Mouse (Mus musculus): Measurements from ENCODE around the gene Zfp710.
A peak's percentile ranks its signal among the peaks of the same experiment; 100 is the strongest.
"Not testable (repeated sequence)": the region's sequence is repeated elsewhere in the genome, so short reads cannot be mapped to it uniquely, and the experiment has no call there.

Zfp710 gene

DNA sequence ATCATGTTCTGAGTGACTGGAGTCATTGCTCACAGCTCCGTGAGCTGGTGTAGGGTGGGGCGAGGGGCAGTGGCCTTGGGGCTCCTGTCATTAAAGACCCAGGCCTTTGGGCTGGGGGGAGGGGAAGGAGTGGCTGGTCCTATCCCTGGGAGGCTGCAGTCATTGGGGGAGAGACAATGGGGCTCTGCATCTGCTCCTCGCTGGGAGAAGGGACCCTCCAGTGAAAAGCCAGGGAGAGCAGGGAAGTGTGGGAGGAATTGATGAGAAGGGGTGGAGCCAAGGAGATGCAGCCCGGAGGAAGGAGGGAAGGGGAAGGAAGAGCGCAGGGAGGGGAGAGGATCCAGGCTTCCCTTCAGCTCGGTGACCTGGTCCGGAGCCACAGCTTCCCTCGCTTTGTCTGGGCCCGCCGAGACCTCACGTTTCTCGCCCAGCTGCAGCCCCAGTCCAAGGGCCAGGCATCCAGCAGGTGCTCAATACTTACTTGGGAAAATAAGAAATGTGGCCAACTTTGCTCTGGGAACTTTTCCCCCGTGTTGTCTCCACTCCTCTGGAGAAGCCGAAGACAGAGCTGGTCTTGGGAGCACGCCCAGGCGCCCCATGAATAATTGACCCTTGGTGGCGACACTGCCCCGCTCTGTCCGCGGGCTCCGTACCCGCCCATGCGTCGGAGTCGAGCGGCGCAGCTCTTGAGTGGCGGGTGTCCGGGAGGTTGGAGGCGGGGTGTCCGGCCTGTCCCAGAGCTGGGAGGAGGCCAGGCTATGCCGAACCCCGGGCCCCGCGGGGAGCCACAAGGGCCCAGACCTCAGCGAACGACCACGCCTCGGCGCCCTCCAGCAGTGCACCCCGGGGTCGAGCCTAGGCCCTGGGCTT is at the start of gene Zfp710:
TSS of gene Zfp710 (plus strand) at position 294 of the 870 bp plus-strand sequence.
- peak; percentile 84 for DNase-seq (ENCODE audit: low read depth, low spot score)

DNA sequence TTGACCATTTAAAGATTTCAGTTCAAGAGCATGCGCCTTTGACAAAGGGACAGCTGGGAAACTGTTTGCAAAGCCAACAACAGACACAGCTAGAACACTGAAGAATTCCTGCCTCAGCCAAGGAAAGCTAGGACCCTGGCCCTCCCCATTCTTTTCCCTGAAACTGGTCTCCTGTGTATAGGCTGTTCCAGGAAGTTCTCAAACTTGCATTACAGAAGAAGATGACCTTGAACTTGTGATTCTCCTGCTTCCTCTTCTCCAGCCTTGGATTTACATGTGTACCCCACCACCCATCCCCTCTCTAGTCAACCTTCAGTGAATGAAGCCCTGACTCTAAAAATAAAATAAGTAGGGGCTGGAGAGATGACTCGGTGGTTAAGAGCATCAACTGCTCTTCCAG is 49.3 kb upstream of the Zfp710 start:
- DNase-seq (ENCODE audit: low read depth, low spot score) = no peak

DNA sequence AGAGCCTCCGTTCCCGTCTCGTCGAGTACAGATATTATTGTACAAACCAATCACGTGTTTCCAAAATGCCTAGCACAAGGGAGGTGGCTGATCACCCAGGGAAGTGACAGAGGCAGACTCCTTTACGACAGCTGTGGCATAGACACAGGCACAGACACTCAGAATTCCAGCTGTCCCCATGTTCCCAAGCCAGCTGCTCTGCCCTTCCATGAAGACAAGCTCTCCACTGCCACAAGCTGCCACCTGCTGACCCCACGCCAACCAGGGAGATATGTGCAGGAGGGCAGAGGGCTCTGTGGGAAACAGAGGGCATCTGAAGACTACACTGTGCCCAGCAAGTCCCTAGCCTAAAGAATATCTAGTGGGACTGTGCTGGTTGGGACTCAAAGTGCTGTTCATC is 37.9 kb upstream of the Zfp710 start:
- DNase-seq (ENCODE audit: low read depth, low spot score) = no peak

DNA sequence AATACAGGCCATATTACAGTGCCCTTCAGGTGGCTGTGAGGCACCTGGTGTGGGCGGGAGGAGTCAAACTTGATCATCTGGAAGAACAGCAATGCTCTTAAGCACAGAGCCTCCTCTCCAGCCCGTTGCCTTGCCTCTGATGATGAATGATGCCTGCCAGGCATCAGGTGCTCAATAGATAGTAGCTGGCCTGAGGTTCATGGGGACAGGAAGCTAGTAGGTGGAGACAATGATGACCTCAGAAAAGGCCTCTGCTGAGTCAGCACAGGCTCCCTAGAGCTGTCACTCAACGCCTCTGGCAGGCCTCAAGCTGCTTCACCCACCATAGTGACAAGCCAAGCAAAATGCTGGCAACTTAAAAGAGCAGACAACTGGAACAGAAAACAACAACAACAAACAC is 36.9 kb upstream of the Zfp710 start:
- DNase-seq (ENCODE audit: low read depth, low spot score) = no peak

DNA sequence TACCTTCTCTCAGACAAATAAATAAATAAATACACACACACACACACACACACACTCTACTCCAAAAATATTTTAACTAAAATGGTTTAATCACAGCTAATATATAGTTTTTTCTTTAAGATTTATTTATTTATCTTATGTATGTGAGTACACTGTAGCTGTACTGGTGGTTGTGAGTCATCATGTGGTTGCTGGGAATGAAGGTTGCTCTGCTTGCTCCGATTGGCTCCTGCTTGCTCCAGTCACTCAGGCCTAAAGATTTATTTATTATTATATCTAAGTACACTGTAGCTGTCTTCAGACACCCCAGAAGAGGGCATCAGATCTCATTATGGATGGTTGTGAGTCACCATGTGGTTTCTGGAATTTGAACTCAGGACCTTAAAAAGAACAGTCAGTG is 36.1 kb upstream of the Zfp710 start:
- not testable (repeated sequence) for DNase-seq (ENCODE audit: low read depth, low spot score)

DNA sequence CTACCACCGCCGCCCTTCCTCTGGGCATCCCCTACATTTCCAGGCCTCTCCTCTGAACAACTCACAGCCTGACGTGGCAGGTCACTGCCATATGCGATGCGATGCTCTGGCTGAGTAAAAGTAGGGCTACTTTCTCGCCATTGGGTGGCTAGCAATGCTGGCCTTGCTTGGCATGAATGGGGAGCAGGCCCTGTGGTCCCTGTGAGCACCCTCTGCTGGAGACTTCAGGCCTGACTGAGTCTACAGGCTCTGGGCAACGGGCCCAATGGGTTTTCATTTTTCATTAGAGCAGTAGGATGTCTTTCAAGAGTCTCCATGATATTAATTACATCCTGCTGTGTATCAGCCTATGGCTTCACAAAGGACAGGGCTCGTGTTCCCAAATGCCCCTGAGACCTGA is 30.1 kb upstream of the Zfp710 start:
- DNase-seq (ENCODE audit: low read depth, low spot score) = no peak

DNA sequence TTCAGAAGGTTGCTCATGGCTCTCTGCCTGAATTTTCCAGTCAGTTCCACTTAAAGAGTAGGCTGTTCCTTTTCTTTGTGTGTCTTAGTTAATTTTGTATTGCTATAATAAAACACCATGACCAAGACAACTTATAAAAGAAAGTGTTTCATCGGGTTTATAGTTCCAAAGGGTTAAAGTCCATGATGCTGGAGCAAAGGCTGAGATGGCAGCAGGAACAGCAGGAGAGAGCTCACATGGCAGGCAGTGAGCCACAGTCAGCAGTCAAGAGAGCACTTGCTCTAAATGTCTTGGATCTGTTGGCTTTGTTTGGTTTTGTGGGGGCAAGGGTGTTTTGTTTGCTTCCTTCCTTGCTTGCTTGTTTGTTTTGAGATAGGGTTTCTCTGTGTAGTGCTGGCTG is 26.9 kb upstream of the Zfp710 start:
- DNase-seq (ENCODE audit: low read depth, low spot score) = no peak

DNA sequence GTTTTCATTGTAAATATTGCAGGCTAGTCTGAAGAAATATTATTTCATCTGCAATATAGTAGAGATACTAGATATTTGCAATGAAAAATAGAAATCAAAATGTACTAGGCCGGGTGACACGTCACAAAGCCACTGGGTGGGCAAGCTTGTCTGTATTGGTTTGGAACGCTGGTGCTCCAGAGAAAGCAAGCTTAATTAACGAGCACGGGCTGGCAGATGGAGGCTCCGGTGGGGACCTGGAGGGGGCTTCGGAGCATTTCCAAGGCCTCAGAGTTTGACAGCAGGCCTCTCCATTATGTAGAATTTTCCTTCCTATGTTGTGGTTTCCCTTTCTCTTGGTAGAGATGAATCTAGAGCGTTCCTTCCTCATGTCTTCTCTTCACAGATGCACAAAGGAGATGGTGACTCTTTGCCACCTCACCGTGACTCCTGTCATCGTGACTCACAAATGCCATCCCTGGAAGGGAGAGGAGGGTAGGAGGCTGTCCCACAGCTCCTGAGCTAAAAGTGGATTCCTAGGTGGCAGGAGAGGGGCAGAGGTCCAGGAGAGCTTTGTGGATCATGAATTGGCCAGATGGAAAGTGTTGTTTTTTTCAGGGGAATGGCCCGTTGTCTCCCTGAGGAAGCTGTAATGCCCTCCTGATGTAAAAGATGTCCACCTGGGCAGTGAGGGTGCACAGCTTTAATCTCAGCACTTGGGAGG is 22.1 kb upstream of the Zfp710 start:
- DNase-seq (ENCODE audit: low read depth, low spot score) = no peak

DNA sequence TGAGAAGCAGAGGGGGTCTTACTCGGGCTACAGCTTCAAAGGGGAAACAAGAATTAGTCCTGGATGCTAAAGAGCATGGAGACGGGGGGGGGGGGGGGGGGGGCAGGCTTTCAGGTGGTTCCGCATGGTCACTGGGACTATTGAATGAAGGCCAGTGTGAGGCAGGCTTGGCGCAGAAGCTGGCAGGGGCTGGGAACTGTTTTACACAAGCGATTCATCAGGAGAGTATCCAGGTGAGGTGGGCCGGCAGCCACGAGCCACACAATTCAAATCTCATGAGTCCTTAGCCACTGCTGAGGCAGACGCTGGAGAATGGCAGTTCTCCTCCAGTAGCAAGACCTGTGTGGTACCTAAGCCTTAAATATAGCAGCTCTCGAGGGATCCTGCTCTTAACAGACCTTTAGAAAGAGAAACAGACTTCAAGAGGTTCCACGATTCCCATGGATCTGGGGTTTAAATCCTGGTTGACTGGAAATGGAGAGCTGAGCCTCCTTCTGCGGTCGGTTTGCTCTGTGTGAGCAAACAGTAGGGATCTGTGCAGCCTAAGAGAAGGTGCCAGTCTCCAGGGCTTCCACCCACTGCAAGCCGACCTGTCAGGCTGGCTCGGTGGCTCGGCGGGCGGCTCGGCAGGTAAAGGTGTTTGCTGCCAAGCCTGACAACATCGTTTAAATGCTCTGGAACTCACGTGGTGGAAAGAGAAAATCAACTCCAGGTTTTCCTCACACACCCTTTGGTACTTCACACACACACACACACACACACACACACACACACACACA is 19.6 kb upstream of the Zfp710 start:
- no peak for DNase-seq (ENCODE audit: low read depth, low spot score)

DNA sequence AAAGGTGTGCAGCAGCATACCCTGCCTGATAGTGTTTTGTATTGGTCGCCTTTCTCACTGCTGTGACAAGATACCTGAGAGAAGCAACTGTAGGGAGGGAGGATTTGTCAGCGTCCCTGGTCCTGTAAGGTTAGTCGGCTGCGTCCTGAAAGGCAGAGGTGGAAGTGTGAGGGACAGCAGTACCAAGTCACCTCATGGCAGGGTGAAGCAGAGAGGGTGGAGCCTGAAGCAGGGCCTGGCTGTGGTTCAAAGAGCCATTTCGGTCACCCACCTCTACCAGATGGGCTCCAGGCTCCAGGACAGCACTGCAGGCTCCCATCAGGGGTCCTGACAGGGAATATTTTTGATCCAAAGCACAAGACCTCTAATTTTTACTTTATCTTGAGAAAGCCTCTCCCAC is 13.9 kb upstream of the Zfp710 start:
- no peak for DNase-seq (ENCODE audit: low read depth, low spot score)

DNA sequence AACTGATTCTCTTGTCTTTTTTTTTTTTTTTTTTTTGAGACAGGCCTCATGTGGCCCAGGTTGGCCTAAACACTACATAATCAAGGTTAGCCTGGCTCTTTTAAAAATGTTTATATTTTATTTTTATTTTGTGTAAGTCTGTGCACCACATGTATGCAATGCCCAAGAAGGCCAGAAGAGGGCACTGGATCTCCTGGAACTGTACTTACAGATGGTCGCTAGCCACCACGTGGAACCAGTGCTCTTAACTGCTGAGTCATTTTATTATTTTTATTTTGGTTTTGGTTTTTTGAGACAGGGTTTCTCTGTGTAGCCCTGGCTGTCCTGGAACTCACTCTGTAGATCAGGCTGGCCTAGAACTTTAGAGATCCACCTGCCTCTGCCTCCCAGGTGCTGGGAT is 13.1 kb upstream of the Zfp710 start:
- no peak for DNase-seq (ENCODE audit: low read depth, low spot score)

DNA sequence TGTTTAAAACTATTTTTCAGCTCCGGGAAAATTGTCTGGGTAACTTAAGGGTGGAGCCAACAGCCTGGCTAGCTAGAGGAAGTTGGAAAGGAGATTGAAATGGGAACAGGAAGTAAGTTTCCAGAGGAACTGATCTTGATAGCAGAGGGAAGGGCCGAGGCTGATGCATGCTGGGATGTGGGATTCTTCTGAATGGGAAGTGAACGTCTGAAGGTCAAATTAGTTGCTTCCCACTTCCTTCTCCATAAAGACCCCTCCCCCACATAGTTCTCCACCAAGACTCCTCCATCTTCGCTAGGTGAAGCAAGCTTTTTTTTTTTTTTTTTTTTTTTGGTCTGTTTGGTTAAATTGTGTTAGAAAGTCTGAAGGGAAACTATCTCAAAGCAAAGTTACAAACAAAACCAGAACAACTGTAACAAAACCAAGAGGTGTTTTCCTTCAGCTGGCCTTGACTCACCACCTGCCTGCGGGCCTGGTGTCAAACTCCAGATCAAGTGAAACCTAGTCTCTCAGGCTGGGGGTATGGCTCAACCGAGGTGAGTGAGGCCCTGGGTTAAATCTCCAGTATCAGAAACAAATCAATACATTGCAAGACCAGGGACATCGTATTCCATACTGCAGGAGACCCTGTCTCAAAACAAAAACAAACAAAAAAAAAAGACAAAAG is 10.6 kb upstream of the Zfp710 start:
- no peak for DNase-seq (ENCODE audit: low read depth, low spot score)

DNA sequence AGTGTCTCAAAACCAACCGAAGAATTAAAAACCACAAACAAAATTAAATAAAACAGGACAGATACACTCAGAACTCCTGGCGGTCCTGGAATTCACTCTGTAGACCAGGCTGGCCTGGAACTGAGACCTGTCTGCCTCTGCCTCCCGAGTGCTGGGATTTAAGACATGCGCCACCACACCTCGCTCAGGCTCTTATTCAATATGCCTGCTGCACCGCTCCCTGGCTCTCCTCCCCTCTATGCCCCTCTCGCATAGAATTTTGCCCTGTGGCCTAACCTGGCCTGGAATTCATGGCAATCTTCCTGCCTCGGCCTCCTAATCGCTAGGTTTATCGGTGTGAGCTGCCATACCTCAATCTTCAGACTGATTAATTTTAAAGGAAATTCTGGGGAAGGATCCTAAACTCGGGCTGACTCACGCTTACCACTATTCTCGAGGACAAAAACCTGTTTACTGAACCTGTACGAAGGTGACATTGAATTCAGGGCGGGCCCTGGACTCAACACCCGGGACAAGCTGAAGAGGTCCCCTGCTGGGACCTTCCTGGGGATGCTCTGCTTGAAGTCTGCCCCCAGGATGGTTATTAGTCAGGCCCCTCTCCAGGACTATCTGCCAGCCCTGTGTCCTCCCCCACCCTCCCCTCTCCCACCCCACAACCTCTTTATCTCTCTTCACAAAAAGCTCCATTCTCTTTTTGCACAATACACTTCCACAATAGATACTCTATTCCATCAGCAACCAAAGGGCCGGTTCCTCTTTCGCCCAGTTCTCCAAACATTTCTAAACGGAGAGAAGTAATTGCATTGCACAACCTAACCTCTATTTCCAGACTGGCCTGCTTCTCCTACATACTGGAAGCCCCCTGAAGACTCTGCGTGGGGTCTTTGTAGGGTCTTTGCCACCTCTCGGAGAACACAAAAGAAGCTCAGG is 9.5 kb upstream of the Zfp710 start:
- no peak for DNase-seq (ENCODE audit: low read depth, low spot score)

DNA sequence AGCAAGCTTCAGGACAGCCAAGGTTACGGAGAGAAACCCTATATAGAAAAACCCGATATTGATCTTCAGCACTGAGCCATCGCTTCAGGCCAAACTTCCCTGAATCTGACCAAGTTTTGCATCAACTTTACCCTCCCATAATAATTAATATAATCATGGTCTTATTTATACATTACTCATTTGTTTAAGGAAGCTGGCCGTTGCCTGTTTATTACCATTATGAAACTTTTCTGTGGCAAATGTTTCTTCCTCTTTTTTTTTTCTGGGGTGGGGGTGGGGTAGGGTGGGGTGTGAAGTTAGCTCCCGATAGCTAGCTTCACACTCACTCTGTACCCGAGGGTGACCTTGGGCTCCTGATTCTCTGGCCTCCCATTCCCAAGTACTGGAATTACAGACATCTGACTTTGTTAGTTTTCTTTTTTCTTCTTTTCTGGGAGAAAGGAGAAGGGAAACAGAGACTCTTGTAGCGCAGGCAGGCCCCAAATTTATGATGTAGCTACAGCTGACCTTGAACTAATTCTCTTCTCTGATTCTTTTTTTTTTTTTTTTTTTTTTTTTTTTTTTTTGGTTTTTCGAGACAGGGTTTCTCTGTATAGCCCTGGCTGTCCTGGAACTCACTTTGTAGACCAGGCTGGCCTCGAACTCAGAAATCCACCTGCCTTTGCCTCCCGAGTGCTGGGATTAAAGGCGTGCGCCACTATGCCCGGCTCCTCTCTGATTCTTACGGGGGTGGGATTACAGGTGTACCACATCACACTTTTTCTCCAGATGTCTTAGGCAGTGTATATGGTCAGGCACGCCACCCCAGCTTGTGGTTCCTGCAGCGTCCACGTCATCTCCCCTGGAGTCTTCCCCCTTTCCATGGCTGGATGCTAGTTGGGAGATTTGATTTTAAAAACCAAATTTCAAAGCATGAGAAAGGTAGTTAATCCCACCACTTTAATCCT is 5.8 kb upstream of the Zfp710 start:
- DNase-seq (ENCODE audit: low read depth, low spot score) = no peak

DNA sequence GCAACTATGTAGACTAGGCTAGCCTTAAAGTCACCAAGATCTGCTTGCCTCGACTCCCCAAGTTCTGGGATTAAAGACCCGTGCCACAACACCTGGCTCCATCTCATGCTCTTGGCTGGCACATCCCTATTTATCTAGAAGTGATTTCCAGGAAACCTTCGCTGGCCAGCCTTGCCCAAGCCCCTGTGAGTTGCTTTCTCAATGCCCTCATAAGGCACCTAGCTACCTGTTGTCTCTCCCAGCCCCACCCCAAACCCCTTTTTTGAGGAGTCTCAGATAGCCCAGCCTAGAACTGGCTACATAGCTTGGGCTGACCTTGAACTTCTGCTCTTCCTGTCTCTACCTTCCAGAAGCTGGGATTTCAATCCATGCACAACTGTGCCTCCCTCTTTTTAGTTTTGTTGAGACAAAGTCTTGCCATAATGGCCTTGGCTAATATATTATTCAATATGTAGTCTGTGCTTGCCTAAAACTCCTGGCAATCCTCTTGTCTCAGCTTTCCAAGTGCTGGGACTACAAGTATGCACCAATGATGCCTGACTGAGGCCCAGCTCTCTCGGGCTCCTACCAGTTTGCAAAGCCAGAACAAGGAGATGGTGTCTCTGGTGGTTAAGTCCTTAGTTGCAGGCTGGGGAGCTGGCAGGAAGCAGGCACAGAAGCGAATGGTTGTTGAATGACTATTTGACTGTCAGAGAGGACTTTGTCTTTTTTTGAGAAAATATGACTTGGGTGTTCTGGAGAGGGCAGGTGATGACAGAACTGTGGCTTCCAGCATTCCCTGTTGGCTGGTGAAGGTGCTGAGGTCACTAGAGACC is 786 bp upstream of the Zfp710 start:
- no peak for DNase-seq (ENCODE audit: low read depth, low spot score)

DNA sequence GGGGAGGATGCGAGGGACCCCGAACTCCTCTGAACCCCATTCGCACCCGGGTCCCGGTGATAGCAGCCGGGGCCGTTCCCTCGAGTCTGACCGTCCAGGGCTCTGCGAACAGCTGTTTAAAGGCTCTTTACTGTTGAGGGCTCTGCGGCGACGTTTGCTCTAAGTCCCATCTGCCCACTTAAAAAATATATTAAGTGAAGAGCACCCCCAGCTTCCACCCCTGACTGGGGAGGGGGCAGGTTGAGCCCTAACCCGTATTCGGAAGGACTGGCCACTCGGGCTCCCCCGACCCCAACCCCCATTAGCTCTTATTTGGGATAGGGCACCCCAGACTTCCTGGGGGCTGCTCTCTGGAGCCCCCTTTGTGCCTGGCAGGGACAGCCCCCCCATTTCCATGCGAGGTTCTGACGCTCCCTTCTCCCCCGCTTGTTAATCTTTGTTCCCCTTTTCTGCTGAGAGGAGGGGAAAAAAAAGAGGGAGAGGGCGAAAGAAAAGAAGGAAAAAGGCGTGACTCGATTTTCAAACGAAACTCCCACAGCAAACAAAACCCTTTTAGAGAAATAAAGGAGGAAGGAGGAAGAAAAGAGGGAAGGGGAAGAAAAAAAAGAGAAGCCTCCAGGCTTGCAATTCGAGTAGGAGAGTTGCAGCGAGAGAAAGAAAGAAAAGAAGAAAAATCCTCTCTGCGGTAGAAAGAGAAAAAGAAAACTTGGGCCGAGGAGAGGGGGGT is 940 bp downstream of the Zfp710 start:
- DNase-seq (ENCODE audit: low read depth, low spot score) = no peak

DNA sequence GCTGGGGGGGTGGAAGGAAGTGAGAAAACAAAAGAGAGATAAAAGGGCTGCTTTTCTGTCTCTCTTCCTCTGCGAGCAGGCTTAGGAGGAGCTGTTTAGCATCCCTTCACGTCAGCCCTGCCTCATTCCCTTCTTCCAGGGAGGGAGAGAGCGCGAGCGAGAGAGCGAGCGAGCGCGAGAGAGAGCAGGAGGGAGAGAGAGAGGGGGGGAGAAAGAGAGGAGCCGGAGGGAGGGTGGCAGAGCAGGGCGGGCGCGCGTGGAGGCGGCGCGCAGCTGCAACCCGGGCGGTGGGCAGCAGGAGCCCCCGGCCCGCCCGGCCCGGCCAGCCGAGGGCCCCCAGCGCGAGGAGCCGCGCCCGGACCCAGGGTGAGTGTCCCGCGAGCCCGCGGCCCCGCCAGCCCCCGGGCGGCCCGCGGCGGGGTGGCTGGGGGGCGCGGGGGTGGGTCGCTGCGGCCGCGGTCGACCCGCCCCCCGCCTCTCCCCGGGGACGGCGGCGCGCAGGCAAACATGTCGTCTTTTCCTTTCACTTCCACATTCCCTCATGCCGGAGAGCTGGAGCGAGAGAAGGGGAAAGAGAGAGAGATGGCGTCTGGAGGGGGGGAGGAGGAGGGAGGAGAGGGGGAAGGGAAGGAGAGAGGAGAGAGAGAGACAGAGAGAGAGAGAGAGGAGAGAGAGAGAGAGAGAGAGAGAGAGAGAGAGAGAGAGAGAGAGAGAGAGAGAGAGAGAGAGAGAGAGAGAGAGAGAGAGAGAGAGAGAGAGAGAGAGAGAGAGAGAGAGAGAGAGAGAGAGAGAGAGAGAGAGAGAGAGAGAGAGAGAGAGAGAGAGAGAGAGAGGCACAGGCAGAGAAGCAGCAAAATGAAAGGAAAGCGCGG is 1.7 kb downstream of the Zfp710 start:
- DNase-seq (ENCODE audit: low read depth, low spot score) = peak; percentile 52
